Mouse (Mus musculus): Measurements from ENCODE around the gene Pou4f1. TPM values are rescaled to one million over a fixed set of nuclear protein-coding genes. Genes with fewer than 3 reads are reported as not detected.

Pou4f1 gene
- polyA plus RNA-seq, 1 experiment = not detected

DNA sequence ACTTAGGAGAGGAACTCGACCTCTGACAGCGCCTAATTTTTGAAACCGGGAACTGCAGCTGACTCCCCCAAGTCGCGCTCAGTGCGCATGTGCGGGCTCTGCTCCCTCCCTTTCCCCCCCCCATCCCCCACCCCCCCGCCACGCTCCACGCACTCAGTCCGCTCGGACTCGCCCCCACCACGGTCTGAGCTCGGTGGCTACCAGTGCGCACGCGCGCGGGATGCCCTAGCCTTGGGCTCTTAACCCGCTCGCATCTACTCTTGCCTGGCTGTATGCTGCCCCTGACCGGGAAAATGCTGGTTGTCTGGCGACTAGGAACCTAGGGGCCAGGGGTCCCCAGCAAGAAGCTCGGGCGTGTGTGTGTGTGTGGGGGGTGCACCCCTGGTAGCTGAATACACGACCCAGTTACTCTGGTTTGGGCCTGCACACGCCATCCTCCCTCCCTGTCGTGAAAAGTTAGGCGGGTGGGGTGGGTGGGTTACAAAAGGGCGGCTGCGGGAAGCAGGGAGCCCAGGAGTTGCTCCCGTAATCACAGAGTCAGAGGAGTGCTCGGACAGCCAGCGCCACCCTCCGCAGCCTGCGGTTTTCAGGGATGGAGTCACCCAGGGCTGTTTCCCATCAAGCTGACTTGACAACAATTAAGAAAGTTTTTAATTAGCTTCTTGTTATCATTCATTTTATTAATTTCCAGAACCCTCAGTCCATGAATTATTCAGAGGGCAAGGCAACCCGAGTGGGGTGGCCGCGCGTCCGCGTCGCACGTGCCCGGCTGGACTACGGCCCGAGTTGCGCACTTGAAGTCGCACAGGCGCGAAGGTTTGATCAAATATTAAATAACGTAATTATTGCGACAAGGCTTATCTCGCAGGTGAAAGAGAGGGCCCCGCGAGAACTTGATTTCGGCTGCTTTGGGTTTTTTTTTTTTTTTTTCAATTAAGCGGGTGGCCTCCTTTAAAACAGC is 7.2 kb downstream of the Pou4f1 start:
- no peaks in the 10 kb centered on the region; the same call in 1 of the 2 replicates for H3K4me1 ChIP-seq (ENCODE audit: control insufficient read depth, insufficient read depth, insufficient read length, low read length)
- no peak overlapping the region for H3K27ac ChIP-seq (replicated peaks; ENCODE audit: low read depth, low read length)
- H3K4me3 ChIP-seq (ENCODE audit: insufficient read depth, low read depth, low read length) = no peak overlapping the region

DNA sequence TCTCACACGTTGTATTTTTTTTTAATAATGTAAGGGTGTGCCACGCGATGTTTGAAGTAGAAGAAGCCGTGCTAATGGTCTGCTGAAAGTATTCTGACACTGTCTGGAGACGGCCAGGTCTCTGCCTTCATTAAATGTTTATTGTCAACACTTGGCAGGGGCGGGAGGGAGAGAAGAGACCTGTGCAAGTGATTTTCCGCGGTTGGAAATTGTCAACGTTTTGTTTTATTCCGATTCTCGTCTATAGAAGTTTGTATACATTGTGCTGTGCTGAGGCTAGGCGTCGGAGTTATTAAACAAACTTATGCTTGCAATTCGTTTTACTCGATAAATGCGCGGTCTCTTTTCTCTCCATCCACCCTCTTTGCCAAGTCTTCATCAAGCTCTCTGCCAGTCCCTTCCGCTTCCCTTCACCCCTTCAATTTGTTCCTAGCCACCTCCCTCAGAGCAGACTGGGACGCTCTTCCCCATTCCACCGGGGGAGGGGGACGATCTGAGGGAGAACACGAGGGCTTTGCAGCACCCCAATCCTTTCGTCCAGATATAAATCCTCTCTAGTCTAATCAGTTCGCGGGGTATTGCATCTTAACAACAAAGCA is 8.2 kb downstream of the Pou4f1 start:
- Histone ChIP-seq H3K27ac (replicated peaks; ENCODE audit: low read depth, low read length) (no peak overlapping the region), H3K4me3 (ENCODE audit: insufficient read depth, low read depth, low read length) (no peak overlapping the region), H3K4me1 (ENCODE audit: control insufficient read depth, insufficient read depth, insufficient read length, low read length) (no peaks in the 10 kb centered on the region)

DNA sequence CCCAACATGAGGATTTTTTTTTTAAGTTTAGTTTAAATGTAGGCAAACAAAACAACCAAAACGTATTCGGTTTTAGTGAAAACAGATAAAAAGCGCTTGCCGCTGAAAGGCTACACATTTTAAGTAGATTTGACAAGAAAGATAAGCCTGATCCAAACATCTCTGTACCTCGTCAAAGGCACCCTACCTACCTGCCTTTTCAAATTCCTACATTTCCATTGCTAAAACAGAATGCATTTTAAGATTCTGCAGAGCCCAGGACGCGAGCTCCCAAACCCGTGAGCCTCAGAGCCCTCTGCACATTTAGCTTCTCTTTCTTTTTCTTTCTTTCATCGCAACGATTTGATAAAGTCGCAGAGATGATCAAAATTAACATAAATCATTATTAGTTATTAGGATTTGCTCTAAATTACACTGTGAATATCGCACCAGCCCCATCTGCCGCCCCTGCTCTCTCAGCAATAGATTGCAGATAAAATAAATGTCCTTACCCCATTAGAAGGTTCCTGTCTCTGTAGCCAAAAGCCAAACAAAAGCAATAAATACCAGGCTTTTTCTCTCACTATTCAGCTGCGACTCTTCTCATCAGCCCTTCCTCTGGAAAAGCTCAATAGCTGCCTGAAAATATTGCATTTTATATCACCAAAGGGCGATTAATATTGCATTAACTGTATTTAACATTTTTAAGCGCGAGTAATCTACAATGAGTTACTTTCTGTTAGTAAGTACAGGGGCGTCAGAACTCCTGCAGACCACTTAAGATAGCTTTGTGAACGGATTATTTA is 8.9 kb downstream of the Pou4f1 start:
- H3K4me3 ChIP-seq (ENCODE audit: insufficient read depth, low read depth, low read length) = no peak overlapping the region
- H3K4me1 ChIP-seq (ENCODE audit: control insufficient read depth, insufficient read depth, insufficient read length, low read length) = no peaks in the 10 kb centered on the region
- H3K27ac ChIP-seq (replicated peaks; ENCODE audit: low read depth, low read length) = no peak overlapping the region

GRCm38 (mm10) chr14:104457966-104458710 is 9.7 kb downstream of the Pou4f1 start:
- Histone ChIP-seq H3K4me1 (ENCODE audit: control insufficient read depth, insufficient read depth, insufficient read length, low read length) (no peaks in the 10 kb centered on the region), H3K4me3 (ENCODE audit: insufficient read depth, low read depth, low read length) (no peak overlapping the region), H3K27ac (replicated peaks; ENCODE audit: low read depth, low read length) (no peak overlapping the region)

- Histone ChIP-seq H3K4me3 (ENCODE audit: insufficient read depth, low read depth, low read length) (no peak overlapping the region), H3K4me1 (ENCODE audit: control insufficient read depth, insufficient read depth, insufficient read length, low read length) (no peaks in the 10 kb centered on the region), H3K27ac (replicated peaks; ENCODE audit: low read depth, low read length) (no peak overlapping the region)
These were observed 10.8 kb downstream of the Pou4f1 start for GRCm38 (mm10) chr14:104456976-104457375.

- no peak overlapping the region for H3K27ac ChIP-seq (replicated peaks; ENCODE audit: low read depth, low read length)
- no peak overlapping the region for H3K4me3 ChIP-seq (ENCODE audit: insufficient read depth, low read depth, low read length)
- no peaks in the 10 kb centered on the region for H3K4me1 ChIP-seq (ENCODE audit: control insufficient read depth, insufficient read depth, insufficient read length, low read length)
These were observed 14.0 kb downstream of the Pou4f1 start for GRCm38 (mm10) chr14:104453824-104454223.

GRCm38 (mm10) chr14:104434293-104434692 is 33.5 kb downstream of the Pou4f1 start:
- H3K4me3 ChIP-seq (ENCODE audit: insufficient read depth, low read depth, low read length) = no peak overlapping the region
- H3K27ac ChIP-seq (replicated peaks; ENCODE audit: low read depth, low read length) = no peak overlapping the region
- H3K4me1 ChIP-seq (ENCODE audit: control insufficient read depth, insufficient read depth, insufficient read length, low read length) = no peaks in the 10 kb centered on the region

DNA sequence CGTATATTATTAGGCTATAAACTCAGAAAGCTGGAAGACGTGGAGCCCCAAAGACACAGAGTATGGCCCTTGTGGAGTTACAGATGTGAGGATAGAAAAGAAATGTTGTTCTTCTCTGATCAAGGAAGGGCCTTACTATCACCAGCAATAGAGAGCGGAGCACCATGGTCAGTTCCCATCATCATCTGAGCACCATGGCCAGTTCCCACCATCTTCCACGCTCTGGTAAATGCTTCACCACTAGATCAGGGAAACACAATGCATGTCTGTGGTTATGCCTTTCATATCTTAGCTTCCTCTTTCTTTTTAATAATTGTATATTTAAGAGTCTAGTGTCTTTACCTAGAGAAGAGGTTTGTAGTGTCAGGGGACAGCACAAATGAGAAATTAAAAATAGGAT is 37.0 kb downstream of the Pou4f1 start:
- no peak overlapping the region for H3K27ac ChIP-seq (replicated peaks; ENCODE audit: low read depth, low read length)
- no peaks in the 10 kb centered on the region for H3K4me1 ChIP-seq (ENCODE audit: control insufficient read depth, insufficient read depth, insufficient read length, low read length)
- no peak overlapping the region for H3K4me3 ChIP-seq (ENCODE audit: insufficient read depth, low read depth, low read length)

- no peak overlapping the region for H3K27ac ChIP-seq (replicated peaks; ENCODE audit: low read depth, low read length)
- no peak overlapping the region for H3K4me3 ChIP-seq (ENCODE audit: insufficient read depth, low read depth, low read length)
- no peaks in the 10 kb centered on the region for H3K4me1 ChIP-seq (ENCODE audit: control insufficient read depth, insufficient read depth, insufficient read length, low read length)
These were observed 43.9 kb downstream of the Pou4f1 start for GRCm38 (mm10) chr14:104423688-104424470.

Other genes with a start within 250 kb of the Pou4f1 start
- 1.5 and 2.0 TPM in 2 replicates for gene Rnf219, start 54.6 kb upstream of the Pou4f1 start, polyA plus RNA-seq (2012; ENCODE audit: insufficient read depth, insufficient read length, missing spikeins)